Mouse (Mus musculus) hindbrain, embryonic 11.5 days (tissue): ENCODE measurements around the gene Nsf. TPM values are rescaled to one million over a fixed set of nuclear protein-coding genes. Genes with fewer than 3 reads are reported as not detected.

Source experiments
- ATAC-seq: fragments of 200-750 bp; cut with Nextera tagmentation; 2 replicates; pipeline ENCODE4 v1.8.0; 2017; ENCODE audit warnings: mild to moderate bottlenecking, moderate TSS enrichment, moderate library complexity; ENCODE audit not compliant: low FRiP score
- DNase-seq: peaks from one replicate; pipeline ENCODE4 v3.0.0-alpha.2; 2015; ENCODE audit warnings: low spot score
- H3K27ac ChIP-seq: fragments of 300-500 bp; sonication (generic); 2 replicates; pipeline ENCODE4 v1.5.1; 2014; ENCODE audit warnings: mild to moderate bottlenecking, low read depth, low read length
- H3K27me3 ChIP-seq: fragments of 300-500 bp; sonication (generic); 2 replicates; pipeline ENCODE4 v1.6.1; 2014; ENCODE audit warnings: mild to moderate bottlenecking, low read length, moderate library complexity, mixed read lengths; ENCODE audit not compliant: control insufficient read depth, insufficient read depth
- H3K36me3 ChIP-seq: fragments of 300-500 bp; sonication (generic); 2 replicates; pipeline ENCODE4 v1.6.1; 2014; ENCODE audit warnings: mild to moderate bottlenecking, low read length, moderate library complexity, mixed read lengths; ENCODE audit not compliant: control insufficient read depth, insufficient read depth
- H3K4me1 ChIP-seq: fragments of 300-500 bp; sonication (generic); replicated peaks from 2 replicates; pipeline ENCODE4 v1.6.1; 2014; ENCODE audit warnings: low read length, mixed read lengths; ENCODE audit not compliant: control insufficient read depth, insufficient read depth
- H3K4me2 ChIP-seq: fragments of 300-500 bp; sonication (generic); replicated peaks from 2 replicates; pipeline ENCODE4 v1.6.1; 2014; ENCODE audit warnings: mild to moderate bottlenecking, low read depth, low read length
- H3K4me3 ChIP-seq: fragments of 300-500 bp; sonication (generic); 2 replicates; pipeline ENCODE4 v1.5.1; 2014; ENCODE audit warnings: low read depth, low read length
- H3K9ac ChIP-seq: fragments of 300-500 bp; sonication (generic); 2 replicates; pipeline ENCODE4 v1.6.1; 2014; ENCODE audit warnings: low read depth, low read length
- H3K9me3 ChIP-seq: fragments of 300-500 bp; sonication (generic); 2 replicates; pipeline ENCODE4 v1.6.1; 2016; ENCODE audit warnings: low read length; ENCODE audit not compliant: control insufficient read depth
- WGBS: fragments of 180-500 bp; shearing (Covaris S2); extraction: QIAGEN DNeasy Blood & Tissue Kit; methylation state at CpG from one replicate; pipeline ENCODE4 v1.1.7; 2014; 5-methylcytosine and 5-hydroxymethylcytosine counted together
- polyA plus RNA-seq: library from polyadenylated mRNA; unstranded; fragments of >200 nt; fragmentation: Nextera tagmentation; extraction: Ambion mirVana; gene quantifications from 2 replicates; pipeline ENCODE4 v1.2.1, GENCODE M21; 2014

Nsf gene
- polyA plus RNA-seq, 1 experiment from 2014 or later, result 59.7 TPM

DNA sequence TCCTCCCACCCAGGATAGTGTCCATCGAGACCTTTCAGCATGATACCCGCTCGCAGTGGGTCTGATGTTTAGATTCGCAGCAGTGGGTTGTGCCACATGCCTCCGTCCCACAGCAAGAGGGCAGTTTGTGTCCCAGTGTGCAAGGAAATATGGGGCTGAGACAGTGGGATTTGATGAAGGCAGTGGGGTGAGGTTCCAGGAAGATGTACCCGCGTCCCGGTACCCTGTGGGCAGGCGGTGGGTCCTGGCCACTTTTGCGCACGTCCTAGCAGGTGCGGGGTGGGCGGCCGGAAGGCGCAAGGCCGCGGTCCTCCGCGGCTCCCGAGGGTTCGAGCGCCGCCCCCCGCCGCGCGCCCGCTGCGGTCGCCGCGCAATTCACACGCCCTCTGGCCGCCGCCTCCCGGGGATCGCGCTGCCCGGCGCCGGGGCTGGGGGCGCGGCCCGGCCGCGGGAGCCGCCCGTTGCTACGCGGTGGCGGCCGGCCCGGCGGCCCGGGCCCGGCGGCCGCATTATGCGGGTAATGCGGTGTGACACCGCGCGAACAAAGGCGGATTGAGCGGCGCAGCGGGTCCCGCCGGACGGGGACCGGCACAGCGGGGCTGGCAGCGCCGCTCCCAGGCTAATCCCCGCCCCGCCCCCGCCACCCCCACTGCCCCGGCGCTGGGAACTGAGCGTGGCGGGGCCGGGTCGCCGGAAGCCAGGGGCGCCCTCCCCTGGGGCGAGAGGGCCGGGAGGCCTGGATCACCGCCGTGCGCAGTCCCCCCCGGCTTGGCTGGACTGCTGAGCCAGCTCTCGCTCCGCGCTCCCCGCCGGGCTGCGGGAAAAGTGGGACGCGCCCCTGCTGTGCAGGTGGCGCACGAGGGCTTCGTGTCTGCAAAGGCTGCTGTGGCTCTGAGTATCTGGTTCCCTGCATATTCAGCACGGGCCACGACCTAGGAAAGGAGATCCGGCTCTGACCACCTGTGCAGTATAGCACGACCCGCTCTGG is 144.0 kb downstream of the Nsf start:
- Histone ChIP-seq H3K4me1 (peaks cover 19% of the 10 kb centered on the region), H3K9me3 (no peaks in the 10 kb centered on the region), H3K27ac (peak overlapping the region; percentile 83), H3K36me3 (no peaks in the 10 kb centered on the region), H3K9ac (peak overlapping the region; percentile 75), H3K4me3 (peak overlapping the region; percentile 47), H3K4me2 (peak overlapping the region; percentile 92), H3K27me3 (peaks cover 29% of the 10 kb centered on the region; the same call in 1 of the 2 replicates)
- DNase-seq (peak; percentile 72), ATAC-seq (peak; percentile 77)
- under 1% methylated on average over 76 of the region's 107 CpGs for WGBS

DNA sequence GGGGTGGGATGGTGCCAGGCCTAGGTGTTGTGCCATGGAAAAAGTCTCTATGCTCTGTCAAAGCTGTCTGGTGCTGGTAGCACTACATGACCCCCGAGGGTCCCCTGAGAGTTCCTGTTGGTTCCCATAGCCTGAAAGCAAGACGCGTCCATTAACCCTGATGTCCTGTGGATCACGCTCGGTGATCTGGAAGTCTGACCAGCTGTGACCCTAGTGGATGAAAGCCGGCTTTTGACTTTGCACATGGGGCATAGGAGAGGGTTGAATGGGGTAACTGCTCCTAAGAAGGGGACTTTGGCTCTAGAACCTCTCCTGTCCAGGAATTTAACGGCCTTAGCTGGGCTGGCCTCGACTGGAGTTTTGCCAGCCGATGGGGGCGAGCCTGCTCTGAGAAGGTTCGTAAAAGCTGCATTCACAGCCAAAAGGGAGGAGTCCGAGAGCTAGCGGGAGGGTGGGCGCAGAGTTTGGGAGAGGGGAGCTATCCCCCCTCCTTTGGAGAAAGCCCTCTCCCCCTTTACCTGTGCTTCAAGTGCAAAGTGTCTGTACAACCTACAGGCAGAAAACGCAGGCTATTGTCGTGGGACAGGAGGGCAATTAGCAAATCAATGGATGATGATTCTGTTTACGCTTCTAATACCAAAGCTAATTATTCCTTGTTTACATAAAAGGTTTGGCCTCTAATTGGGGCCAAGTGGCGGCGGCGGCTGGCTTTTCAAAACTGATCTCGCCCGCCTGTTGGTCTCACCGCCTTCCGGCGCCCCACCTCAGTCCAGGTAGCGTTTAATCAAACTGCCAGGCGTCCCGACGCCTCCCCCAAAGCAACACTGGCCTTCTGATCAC is 144.9 kb downstream of the Nsf start:
- Histone ChIP-seq H3K4me2 (peak overlapping the region; percentile 92), H3K27ac (peak overlapping the region; percentile 83), H3K4me3 (peak overlapping the region; percentile 47), H3K4me1 (peaks cover 19% of the 10 kb centered on the region), H3K27me3 (peaks cover 29% of the 10 kb centered on the region; the same call in 1 of the 2 replicates), H3K9ac (peak overlapping the region; percentile 75), H3K36me3 (no peaks in the 10 kb centered on the region), H3K9me3 (no peaks in the 10 kb centered on the region)
- 2% methylated on average over 29 of the region's 29 CpGs for WGBS
- DNase-seq (peak; percentile 69), ATAC-seq (no peak)

DNA sequence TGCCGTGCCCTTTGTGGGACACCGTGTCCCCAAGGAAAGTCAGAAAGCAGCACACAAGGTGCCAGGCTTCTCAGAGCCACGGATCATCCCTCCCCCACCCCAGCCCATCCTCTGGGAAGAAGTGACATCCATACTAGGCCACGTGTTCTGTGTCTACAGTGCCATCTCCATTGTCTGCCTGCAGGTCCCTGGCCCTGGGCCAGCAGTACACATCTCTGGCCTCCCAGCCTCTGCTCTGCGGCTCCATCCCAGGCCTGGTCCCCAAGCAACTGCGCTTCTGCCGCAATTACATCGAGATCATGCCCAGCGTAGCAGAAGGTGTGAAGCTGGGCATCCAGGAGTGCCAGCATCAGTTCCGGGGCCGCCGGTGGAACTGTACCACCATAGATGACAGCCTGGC is 145.9 kb downstream of the Nsf start:
- Histone ChIP-seq H3K27me3 (peaks cover 29% of the 10 kb centered on the region; the same call in 1 of the 2 replicates), H3K9me3 (no peaks in the 10 kb centered on the region), H3K9ac (no peak overlapping the region), H3K27ac (peak overlapping the region; percentile 83), H3K4me2 (peak overlapping the region; percentile 92; the same call in 1 of the 2 replicates), H3K4me1 (peaks cover 19% of the 10 kb centered on the region), H3K4me3 (no peak overlapping the region), H3K36me3 (no peaks in the 10 kb centered on the region)
- WGBS, result 46% methylated on average over 12 of the region's 12 CpGs
- ATAC-seq, result peak; percentile 50; the same call in 1 of the 2 replicates
- DNase-seq, result no peak

DNA sequence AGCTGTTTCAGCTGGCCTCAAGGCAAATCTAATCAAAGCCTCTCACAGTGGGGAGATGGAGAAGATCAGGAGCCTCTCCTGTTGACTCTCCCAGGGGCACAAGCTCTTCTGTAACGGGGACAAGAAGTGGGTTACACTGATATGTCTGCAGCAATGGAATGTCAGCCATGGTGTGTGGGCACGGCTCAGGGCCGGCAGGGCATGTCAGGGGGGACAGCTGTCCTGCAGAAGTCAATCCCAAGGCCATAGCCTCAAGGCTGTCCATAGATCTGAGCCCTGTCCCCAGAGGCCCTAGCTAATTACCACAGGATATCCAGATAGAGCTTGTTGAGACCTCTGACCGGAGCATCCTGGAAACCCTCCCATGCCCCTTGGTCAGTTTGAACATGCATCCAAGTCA is 149.1 kb downstream of the Nsf start:
- Histone ChIP-seq H3K4me3 (no peak overlapping the region), H3K27ac (no peak overlapping the region), H3K36me3 (no peaks in the 10 kb centered on the region), H3K4me2 (no peak overlapping the region), H3K4me1 (peaks cover 14% of the 10 kb centered on the region; the same call in 1 of the 2 replicates), H3K27me3 (peaks cover 12% of the 10 kb centered on the region; the same call in 1 of the 2 replicates), H3K9ac (no peak overlapping the region), H3K9me3 (no peaks in the 10 kb centered on the region)
- WGBS, result 57% methylated on average over 4 of the region's 4 CpGs
- ATAC-seq (no peak), DNase-seq (no peak)

DNA sequence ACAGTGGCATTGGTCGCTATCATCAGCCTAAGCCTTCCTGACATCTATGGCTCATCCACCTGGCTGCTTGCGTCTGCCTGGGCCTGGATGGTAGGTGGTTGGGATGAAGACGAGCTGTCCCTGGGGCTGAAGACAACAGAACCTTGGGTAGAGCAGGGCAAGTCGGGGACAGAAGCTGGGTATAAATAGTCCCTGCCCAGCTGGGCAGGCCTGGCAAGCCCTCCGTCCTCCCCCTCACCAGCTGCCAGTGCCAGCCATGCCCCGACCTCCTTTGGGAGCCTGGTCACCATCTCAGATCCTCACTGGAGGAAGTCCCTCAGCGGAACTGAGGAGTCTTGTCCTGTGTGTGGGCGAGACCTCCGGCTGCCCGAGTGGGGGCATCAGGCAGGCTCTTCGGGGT is 149.7 kb downstream of the Nsf start:
- WGBS, result 88% methylated on average over 11 of the region's 11 CpGs
- Histone ChIP-seq H3K27ac (no peak overlapping the region), H3K9ac (no peak overlapping the region), H3K4me2 (no peak overlapping the region), H3K36me3 (no peaks in the 10 kb centered on the region), H3K9me3 (no peaks in the 10 kb centered on the region), H3K27me3 (peaks cover 7% of the 10 kb centered on the region; the same call in 1 of the 2 replicates), H3K4me3 (no peak overlapping the region), H3K4me1 (peaks cover 12% of the 10 kb centered on the region; the same call in 1 of the 2 replicates)
- DNase-seq (no peak), ATAC-seq (no peak)

DNA sequence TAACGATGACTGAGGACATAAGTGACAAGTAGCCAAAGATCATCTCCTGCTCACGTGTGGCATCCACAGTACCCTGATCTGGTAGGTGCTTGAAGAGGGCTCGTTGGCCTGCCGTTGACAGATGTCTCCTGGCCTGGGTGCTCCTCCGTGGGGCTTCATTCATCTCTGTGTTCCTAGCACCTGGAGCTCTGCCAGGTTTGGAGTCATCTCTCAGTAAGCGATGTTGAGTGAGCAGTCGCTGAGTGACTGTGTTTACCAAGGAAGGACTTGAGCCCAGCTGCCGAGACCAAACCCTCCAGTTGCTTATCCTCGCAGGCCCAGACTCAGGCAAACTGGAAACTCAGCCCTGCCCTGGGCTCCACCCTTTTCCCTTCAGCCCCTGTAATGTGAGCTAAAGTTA is 152.7 kb downstream of the Nsf start:
- peaks cover 3% of the 10 kb centered on the region; the same call in 1 of the 2 replicates for H3K27me3 ChIP-seq
- WGBS, result 79% methylated on average over 9 of the region's 9 CpGs
- no peak overlapping the region for H3K4me2 ChIP-seq

DNA sequence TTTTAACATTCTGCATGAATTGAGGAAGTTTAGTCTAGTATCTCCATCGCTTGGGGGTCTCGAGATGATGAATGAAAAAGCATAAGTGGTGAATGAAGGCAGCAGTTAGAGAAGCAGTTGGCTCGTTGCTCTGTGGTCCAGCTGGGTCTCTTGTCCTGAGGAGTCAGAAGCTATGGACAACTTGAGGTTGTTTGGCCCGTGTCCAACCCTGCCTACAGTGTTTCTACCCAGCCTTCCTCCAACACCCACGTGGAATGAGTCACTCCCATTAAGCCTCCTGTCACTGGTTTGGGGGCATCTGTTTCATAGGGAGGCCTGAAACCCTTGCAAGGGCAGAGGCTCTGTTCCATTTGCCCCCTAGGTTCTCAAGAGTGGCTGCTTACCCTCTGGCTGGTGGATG is 163.9 kb downstream of the Nsf start:
- DNase-seq (no peak), ATAC-seq (no peak)
- Histone ChIP-seq H3K36me3 (no peaks in the 10 kb centered on the region), H3K4me2 (no peak overlapping the region), H3K9ac (no peak overlapping the region), H3K4me3 (no peak overlapping the region), H3K9me3 (no peaks in the 10 kb centered on the region), H3K4me1 (no peaks in the 10 kb centered on the region; the same call in 1 of the 2 replicates), H3K27me3 (peaks cover 6% of the 10 kb centered on the region; the same call in 1 of the 2 replicates), H3K27ac (no peak overlapping the region)
- 84% methylated on average over 5 of the region's 5 CpGs for WGBS

More for the DNA sequence above, 152.7 kb downstream of the Nsf start:
- no peak overlapping the region for H3K27ac ChIP-seq
- no peaks in the 10 kb centered on the region for H3K36me3 ChIP-seq
- H3K4me3 ChIP-seq, result no peak overlapping the region
- H3K4me1 ChIP-seq, result no peaks in the 10 kb centered on the region
- H3K9ac ChIP-seq, result no peak overlapping the region
- DNase-seq (no peak), ATAC-seq (no peak)
- H3K9me3 ChIP-seq, result no peaks in the 10 kb centered on the region

DNA sequence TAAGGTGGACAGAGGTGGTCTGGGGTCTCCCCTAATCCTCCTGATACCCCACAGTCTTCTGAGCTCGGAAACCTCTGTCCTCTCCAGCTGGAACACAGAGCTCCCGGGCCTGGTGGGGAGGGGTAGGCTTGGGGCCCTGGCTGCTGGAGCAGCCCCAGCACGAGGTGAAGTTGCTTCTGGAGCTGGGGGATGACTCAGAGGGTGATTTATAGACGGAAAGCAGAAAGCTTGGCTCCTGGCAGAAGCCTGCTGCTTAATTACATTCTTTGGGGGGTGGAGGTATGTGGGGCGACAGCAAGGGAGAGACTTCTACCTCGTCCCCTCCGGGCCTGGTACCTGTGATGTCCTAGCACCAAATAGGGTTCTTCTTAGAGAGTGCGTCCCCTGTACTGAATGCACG is 173.7 kb downstream of the Nsf start:
- Histone ChIP-seq H3K9me3 (no peaks in the 10 kb centered on the region), H3K27ac (no peak overlapping the region), H3K36me3 (no peaks in the 10 kb centered on the region), H3K4me1 (no peaks in the 10 kb centered on the region; the same call in 1 of the 2 replicates), H3K4me2 (no peak overlapping the region), H3K4me3 (no peak overlapping the region), H3K27me3 (peaks cover 16% of the 10 kb centered on the region), H3K9ac (no peak overlapping the region)
- 76% methylated on average over 9 of the region's 9 CpGs for WGBS
- DNase-seq (no peak), ATAC-seq (no peak)
